Mouse (Mus musculus) heart, postnatal 4 days (tissue): ENCODE results near the gene Capza2. TPM values are rescaled to one million over a fixed set of nuclear protein-coding genes. Genes with fewer than 3 reads are reported as not detected.

Source experiments
- total RNA-seq, 2 experiments: library from RNA; stranded (reverse); gene quantifications; 2 replicates each; pipeline ENCODE4 v1.2.3; 2021

Gene Capza2
- total RNA-seq, 2 experiments from 2014 or later: 159 to 165 TPM

Other genes starting within 250 kb of the Capza2 start
- 1 to 10 TPM; 4.3 to 5.1 TPM for gene Met, start 172.4 kb upstream of the Capza2 start, total RNA-seq
- 10 to 100 TPM; 33.5 to 35.9 TPM for gene St7, start 56.7 kb downstream of the Capza2 start, total RNA-seq